Comparison of ENCODE assay signal across 10 mouse cellular contexts in genomic region chr2:132952197-132952596, GRCm38 (mm10). TPM values are rescaled to one million over a fixed set of nuclear protein-coding genes. Genes with fewer than 3 reads are reported as not detected.
DNase-seq lines count a peak whose midpoint lies in the region; ATAC-seq and TF ChIP-seq lines count a peak whose summit lies in the region.
"Had no signal": no experiment of that assay in that cellular context is flagged by ENCODE, and none has a peak within 500 bp of the region (broad histone marks: within the 10 kb centered on the region; RNA-seq: fewer than 3 reads in every experiment).

No protein-coding gene starts in this region.

- H3K36me3 ChIP-seq in heart, adult 2 months (ENCODE audit: control insufficient read depth, insufficient read depth, low read length): no peaks in the 10 kb centered on the region
- no peaks in the 10 kb centered on the region for H3K36me3 ChIP-seq in forebrain, embryonic 14.5 days (ENCODE audit: control insufficient read depth, insufficient read depth, low read length)
- H3K36me3 ChIP-seq in neural tube, embryonic 11.5 days (ENCODE audit: control insufficient read depth, insufficient read depth, low read length): no peaks in the 10 kb centered on the region
- H3K36me3 ChIP-seq: heart, embryonic 15.5 days; neural tube, embryonic 13.5 days had no signal

- no peaks in the 10 kb centered on the region for H3K79me2 ChIP-seq in heart, adult 2 months (replicated peaks; ENCODE audit: control insufficient read depth, insufficient read depth, low read length)

- TF ChIP-seq POLR2A in heart, adult 2 months (IDR thresholded peaks at IDR 0.05; ENCODE audit: insufficient read depth, low read depth, low read length): no peak

- no peak overlapping the region for H3K4me2 ChIP-seq in forebrain, embryonic 14.5 days (ENCODE audit: low read length)
- no peak overlapping the region for H3K4me2 ChIP-seq in neural tube, embryonic 11.5 days (ENCODE audit: low read depth)
- H3K4me2 ChIP-seq: heart, embryonic 15.5 days; neural tube, embryonic 13.5 days had no signal

- TF ChIP-seq CTCF in heart, adult 2 months (IDR thresholded peaks at IDR 0.05): peak; percentile 46

- H3K9ac ChIP-seq in heart, adult 2 months (ENCODE audit: low read depth, low read length): no peak overlapping the region
- H3K9ac ChIP-seq in forebrain, embryonic 14.5 days (ENCODE audit: low read length): no peak overlapping the region
- no peak overlapping the region for H3K9ac ChIP-seq in neural tube, embryonic 11.5 days (ENCODE audit: low read length)
- H3K9ac ChIP-seq: heart, embryonic 15.5 days; neural tube, embryonic 13.5 days had no signal

- H3K27ac ChIP-seq in heart, adult 2 months: no peak overlapping the region
- H3K27ac ChIP-seq in forebrain, embryonic 14.5 days (ENCODE audit: low read depth, low read length): no peak overlapping the region
- H3K27ac ChIP-seq in neural tube, embryonic 11.5 days (ENCODE audit: low read depth, low read length): no peak overlapping the region
- H3K27ac ChIP-seq: heart, embryonic 15.5 days; neural tube, embryonic 13.5 days had no signal

- H3K4me1 ChIP-seq in heart, adult 2 months (ENCODE audit: control insufficient read depth, insufficient read depth, low read length): no peaks in the 10 kb centered on the region
- no peaks in the 10 kb centered on the region; the same call in 1 of the 2 replicates for H3K4me1 ChIP-seq in forebrain, embryonic 14.5 days (ENCODE audit: control insufficient read depth, insufficient read depth, low read length)
- no peaks in the 10 kb centered on the region for H3K4me1 ChIP-seq in neural tube, embryonic 11.5 days (ENCODE audit: control insufficient read depth, insufficient read depth, low read length)
- H3K4me1 ChIP-seq: heart, embryonic 15.5 days; neural tube, embryonic 13.5 days had no signal

- 2% methylated on average over 8 of the region's 8 CpGs for WGBS in heart, adult 2 months
- 3% methylated on average over 8 of the region's 8 CpGs for WGBS in forebrain, embryonic 14.5 days
- WGBS in neural tube, embryonic 11.5 days: 4% methylated on average over 8 of the region's 8 CpGs

- H3K4me3 ChIP-seq in heart, adult 2 months: no peak overlapping the region
- H3K4me3 ChIP-seq in forebrain, embryonic 14.5 days (ENCODE audit: low read depth, low read length): no peak overlapping the region
- no peak overlapping the region for H3K4me3 ChIP-seq in neural tube, embryonic 11.5 days (ENCODE audit: low read depth, low read length)
- H3K4me3 ChIP-seq: heart, embryonic 15.5 days; neural tube, embryonic 13.5 days had no signal

- H3K9me3 ChIP-seq in forebrain, embryonic 14.5 days (replicated peaks; ENCODE audit: control insufficient read depth, low read length): no peaks in the 10 kb centered on the region
- no peaks in the 10 kb centered on the region for H3K9me3 ChIP-seq in neural tube, embryonic 11.5 days (ENCODE audit: control insufficient read depth, low read length)
- H3K9me3 ChIP-seq: heart, embryonic 15.5 days; neural tube, embryonic 13.5 days had no signal

- no peak for TF ChIP-seq EP300 in heart, adult 2 months (IDR thresholded peaks at IDR 0.05; ENCODE audit: insufficient read depth, low read depth, low read length)

- intact Hi-C loops in heart, adult 2 months (cut with DNase I): no loop called here

- no peaks in the 10 kb centered on the region for H3K27me3 ChIP-seq in heart, adult 2 months (ENCODE audit: control insufficient read depth, insufficient read depth, low read length)
- no peaks in the 10 kb centered on the region for H3K27me3 ChIP-seq in forebrain, embryonic 14.5 days (replicated peaks; ENCODE audit: control insufficient read depth, insufficient read depth, low read length)
- H3K27me3 ChIP-seq in neural tube, embryonic 11.5 days (ENCODE audit: control insufficient read depth, insufficient read depth, low read length): no peaks in the 10 kb centered on the region

- DNase-seq in heart, adult 2 months: no peak
- DNase-seq in heart, adult 9 months (ENCODE audit: low spot score in 2 of 2): no peak
- DNase-seq in ES-CJ7 (ENCODE audit: low read depth, low spot score): peak; percentile 70
- peak; percentile 69 for DNase-seq in forebrain, embryonic 14.5 days (ENCODE audit: low spot score)
- DNase-seq in kidney, postnatal 36 days: peak; percentile 58 to 65
- DNase-seq in neural tube, embryonic 11.5 days (ENCODE audit: low spot score): peak; percentile 43
- DNase-seq in heart, adult 18-20 months: no peak
- no peak for DNase-seq in heart, adult 11 months

- peak; percentile 44; the same call in 1 of the 2 replicates for ATAC-seq in forebrain, embryonic 14.5 days
- 0 out of 2 replicates have a peak, but pooled peaks have one; percentile 41 for ATAC-seq in neural tube, embryonic 11.5 days (ENCODE audit: insufficient read depth, low FRiP score, low TSS enrichment)

RNA-seq across cellular contexts. Expression of gene Fermt1, which starts 6.5 kb away (rescaled TPM):
- total RNA-seq in heart, adult 2 months (2021): not detected
- 0.02 TPM in 1 of 2 replicates, not detected in the other for polyA plus RNA-seq in heart, adult 2 months (2012; rRNA removed)
- polyA plus RNA-seq in forebrain, embryonic 14.5 days (2014; fragmentation: Nextera tagmentation; extraction: Ambion mirVana): not detected in 2 replicates
- polyA plus RNA-seq in neural tube, embryonic 11.5 days (2014; fragmentation: Nextera tagmentation; extraction: Ambion mirVana): 4.4 and 5.1 TPM in 2 replicates
- total RNA-seq in heart, adult 18-20 months (2021): not detected
- polyA plus RNA-seq: neural tube, embryonic 13.5 days had no signal

Comparison
In these comparisons a context has a peak if more than half of its experiments do, and no peak if none do; other contexts are left out.
1. DNase-seq: peak in ES-CJ7 (single experiment), forebrain, embryonic 14.5 days (single experiment), kidney, postnatal 36 days (2 of 2) and neural tube, embryonic 11.5 days (single experiment); none in heart, adult 2 months (0 of 2), heart, adult 9 months (0 of 2), heart, adult 18-20 months (0 of 2) and heart, adult 11 months (single experiment).